Mouse (Mus musculus): ENCODE data around the gene Bean1.
"Not testable (repeated sequence)": the region's sequence is repeated elsewhere in the genome, so short reads cannot be mapped to it uniquely, and the experiment has no call there.

The Bean1 gene

DNA sequence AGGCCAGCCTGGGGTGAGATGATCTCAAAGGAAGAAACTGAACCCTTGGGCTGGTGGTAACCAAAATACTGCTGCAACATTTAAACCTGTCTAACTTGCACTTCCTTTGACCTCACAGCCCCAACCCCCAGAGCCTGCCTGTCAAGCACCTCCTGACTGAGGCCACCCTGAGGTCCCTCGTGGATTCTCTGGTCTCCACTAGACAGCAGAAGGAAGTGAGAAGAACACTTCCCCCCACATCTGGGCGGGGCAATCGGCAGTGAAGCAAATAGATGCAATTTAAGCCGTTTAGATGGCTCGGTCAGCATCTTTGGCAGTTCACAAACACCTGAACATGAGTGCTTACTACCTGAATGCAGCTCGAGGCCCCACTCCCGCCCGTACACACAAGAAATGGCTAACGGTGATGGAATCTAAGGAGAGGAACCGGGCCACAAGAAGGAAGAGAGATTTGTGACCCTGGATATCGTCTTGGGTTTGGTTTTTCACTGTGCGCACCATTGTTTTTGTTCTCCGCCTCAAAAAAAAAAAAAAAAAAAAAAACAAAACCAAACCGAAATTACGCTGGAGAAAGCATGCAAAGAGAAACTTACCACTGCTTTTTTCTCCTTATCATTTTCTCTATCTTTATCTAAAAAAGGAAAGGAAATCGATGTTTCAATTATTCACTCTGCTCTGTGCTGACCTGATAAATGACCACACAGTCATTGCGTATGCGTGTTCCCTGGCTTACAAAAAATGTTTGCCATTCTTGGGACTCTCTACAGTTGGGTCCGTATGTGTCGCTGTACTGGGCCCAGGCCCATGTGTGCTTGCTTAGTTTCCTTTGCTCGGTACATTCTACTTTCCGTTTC, 77.0 kb downstream of the Bean1 start:
- DNase-seq, result peak; percentile 50

DNA sequence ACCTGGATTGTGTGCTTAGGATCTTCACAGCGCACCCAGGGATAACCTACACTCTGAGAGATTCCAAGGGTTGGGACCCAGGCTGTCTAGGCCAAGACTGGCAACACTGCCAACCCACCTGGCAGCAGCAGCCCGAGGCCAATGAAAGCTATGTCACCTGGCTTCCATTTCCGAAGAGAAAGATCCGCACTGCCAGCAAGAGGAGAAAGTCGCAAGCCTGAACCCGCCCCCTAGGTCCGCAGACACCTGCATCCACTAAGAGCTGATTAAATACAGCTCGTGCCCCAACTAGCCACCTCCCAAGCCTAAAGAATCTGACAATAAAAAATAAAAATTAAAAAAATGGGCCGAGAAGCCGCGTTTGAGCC, 77.7 kb downstream of the Bean1 start:
- DNase-seq, result peak; percentile 24

DNA sequence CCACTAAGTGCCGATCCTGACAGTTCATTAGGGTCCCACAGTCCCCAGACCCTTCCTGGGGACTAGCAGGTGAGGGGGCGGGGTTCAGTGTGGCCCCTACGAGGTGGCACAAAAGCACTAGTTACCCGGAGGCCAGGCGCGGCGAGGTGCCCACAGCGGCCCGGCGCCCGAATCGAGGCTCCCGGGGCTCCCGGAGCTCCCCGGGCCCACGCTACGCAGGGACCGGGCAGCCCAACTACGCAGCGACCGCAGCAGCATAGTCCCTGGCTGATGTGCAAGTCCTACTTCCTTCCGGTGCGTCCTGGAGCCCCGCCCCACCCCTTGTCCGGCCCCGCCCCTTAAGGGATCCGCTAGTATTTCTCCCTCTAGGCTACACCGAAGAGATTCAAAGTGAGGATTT, 78.0 kb downstream of the Bean1 start, which contains the start of gene Tk2:
Gene Tk2 (minus strand): TSS at position 283 of the 400 bp plus-strand sequence.
- DNase-seq, result peak; percentile 92

DNA sequence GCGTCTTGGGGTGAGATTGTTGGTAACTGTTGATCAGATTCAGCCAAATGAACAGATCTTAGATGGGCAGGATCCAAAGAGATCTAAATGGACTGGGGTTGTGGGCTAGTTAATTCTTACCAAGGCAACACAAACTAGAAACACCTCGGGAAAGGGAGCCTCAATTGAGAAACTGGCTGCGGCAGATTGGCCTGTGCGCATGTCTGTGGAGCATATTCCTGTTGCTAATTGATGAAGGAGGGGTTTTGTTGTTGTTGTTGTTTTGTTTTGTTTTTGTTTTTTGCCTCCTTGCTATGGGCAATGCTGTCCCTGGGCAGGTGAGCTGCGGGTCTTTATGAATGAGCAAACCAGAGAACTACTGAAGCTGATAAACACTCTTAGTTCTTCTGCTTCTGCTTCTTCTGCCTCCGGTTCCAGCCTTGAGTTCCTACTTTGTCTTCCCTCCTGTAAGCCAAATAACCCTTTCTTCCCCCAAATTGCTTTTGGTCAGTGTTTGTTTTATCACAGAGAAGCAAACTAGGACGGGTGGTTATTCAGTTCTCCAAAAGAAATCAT, 79.3 kb downstream of the Bean1 start:
- no peak for DNase-seq

DNA sequence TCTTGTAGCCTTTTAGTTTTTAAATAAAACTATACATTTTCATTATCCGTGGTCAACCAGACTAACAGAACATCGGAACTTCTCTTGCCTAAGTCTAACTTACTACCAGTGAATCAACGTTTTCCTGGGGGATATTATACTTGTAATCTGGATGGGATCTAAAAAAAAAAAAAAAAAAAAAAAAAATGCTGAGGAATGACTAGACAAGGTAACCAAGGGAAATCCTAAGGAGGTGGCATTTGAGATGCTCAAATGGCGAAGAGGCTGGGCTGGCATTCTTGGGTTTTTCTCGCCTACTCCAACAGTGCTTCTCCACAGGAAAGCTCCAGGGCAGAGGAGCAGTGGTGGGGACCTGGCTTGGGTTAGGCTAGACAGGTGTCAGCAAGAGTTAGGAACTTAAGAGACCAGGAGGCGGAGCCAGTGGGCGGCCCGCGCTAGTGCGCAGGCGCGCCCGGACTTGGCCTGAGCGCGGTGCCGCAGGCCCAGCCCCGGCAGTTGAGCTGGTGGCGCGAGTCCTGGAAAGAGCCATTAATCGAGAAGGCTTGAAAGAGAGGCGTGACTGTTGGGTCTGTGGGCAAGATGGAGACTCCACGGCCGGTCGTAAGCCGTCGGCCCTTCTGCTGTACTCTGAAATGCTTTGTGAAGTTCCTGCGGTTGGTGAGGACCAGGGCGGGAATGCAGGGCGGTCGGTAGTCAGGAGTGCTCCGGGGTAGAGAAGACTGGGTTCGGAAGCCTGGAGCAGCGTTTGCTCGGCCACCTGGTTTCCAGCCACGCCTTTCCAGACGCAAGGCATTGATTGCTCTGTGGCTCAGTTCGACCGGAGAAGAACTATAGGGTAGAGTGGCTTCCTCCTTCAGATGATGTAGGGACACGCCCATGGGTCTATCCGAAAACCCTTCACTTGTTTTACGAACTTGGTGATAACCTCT, 80.5 kb downstream of the Bean1 start, which contains the start of gene Cklf:
Gene Cklf (plus strand): TSS at position 423 of the 929 bp plus-strand sequence.
- DNase-seq, result peak; percentile 93

DNA sequence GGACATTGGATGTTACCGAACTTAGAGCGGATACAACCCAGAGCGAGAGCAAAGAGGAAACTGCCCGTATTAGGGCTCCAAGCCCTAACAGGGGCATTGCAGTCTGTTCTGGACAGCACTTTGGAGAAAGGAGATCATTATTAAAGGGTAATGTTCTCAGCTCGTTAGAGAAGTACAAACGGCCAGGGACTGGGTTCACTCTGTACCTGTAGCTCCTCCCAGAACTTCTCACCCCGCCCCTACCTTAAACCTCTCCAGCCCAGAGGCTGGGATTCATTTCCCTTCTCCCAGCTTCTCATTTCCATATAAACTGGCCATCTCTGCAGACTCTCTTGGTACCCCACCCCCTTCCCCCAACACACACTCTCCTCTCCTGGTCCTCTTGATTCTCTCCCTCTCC, 81.2 kb downstream of the Bean1 start:
- DNase-seq, result peak; percentile 47

DNA sequence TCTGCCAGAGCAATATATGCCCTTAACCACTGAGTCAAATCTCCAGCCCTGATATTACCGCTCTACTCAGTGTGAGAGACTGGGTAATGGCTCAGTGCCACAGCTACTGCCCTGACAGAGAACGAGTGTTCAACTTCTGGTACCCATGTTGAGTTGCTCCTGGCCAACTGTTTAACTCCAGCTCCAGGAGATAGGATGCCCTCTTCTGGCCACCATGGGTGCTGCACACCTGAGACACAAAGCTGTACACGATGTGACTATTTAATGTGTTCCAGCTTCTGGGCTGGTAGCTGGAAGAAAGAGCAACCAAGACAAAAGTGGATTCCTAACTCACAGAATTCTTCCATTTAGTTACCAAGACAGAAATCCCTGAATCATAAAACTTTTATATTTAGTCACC, 82.8 kb downstream of the Bean1 start:
- peak; percentile 31 for DNase-seq

DNA sequence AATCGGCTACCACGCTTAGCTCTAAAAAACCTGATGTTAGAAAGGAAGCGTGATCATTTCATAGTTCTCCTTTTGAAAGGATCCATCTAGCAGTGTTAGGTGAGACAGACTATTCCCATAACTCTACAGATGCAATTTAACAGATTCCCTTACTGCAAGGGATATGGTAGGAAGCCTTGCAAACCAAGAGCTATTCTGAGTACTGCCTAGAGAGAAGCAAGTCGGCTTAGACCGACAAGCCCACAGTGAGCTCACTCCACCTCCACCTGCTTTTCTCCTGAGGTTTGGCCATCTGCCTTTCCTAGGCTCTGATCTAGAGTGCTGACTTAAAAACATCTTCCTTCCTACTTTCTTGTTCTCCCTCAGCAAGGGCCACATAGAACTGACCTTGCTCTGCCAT, 91.6 kb downstream of the Bean1 start:
- not testable (repeated sequence) for DNase-seq

DNA sequence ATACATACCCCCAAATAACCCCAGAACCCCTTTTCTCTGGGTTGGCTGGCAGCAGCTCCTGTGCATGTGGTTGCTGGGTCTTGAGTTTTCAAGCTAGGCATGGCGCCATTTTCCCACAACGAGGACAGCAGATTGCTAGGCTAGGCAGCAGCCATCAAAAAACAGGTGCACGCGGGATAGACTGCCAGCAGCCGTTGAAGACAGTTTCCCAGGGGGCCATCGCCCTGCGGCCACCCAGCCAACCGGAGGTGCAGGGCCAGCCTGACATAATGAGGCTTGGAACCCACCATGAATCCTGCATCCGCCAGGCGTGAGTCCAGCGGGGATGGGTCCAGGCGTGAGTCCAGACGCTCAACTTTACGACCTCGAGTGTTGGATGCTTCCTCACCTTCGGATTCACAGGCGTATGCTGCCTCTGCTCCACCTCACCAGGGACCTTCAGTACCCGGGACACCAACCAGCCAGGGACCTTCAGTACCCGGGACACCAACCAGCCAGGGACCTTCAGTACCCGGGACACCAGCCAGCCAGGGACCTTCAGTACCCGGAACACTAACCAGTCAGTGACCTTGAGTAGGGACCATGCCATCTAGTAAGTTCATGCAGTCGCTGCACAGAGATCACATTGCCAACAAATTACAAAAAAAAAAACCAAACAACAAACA, 94.2 kb downstream of the Bean1 start:
- DNase-seq, result not testable (repeated sequence)

DNA sequence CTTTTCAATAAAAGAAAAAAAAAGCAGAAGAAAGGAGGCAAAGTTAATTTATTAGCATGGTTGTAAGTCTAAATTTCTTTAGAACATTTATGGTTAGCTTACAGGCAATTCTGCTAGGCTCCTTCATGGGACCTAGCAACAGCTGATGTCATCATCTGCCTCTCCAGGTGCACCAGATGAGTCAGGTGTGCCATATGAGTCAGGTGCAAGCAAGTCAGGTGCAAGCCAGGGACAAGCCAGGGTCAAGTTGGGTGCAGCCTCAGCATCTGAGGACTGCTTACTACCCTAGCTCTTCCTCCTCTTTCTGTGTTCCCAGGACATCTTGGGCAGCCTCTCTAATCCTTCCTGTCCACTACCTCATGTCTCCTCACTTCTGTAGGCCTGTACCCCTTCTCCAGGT, 98.1 kb downstream of the Bean1 start:
- no peak for DNase-seq

Measured in kidney, postnatal 10 days (tissue).